Mouse (Mus musculus) heart, adult 10 weeks (tissue): ENCODE results near the gene Bpifb1. TPM values are rescaled to one million over a fixed set of nuclear protein-coding genes. Genes with fewer than 3 reads are reported as not detected.

ENCODE experiments used
- polyA plus RNA-seq: library from polyadenylated mRNA; stranded (reverse); fragments of 350-450 nt; fragmentation: Illumina TruSeq; extraction: RNeasy Lipid Tissue Mini Kit (QIAGEN cat#74804); gene quantifications from one replicate; pipeline ENCODE4 v1.2.3, GENCODE M21; 2014; ENCODE audit warnings: low read depth, low replicate concordance

The Bpifb1 gene
- not detected for polyA plus RNA-seq

GRCm38 (mm10) chr2:154190546-154191258 is at the start of gene Bpifb1:
TSS of gene Bpifb1 (plus strand) at chr2:154190818.

GRCm38 (mm10) chr2:154142580-154142979 is 48.0 kb upstream of the Bpifb1 start, which contains the start of gene Bpifa1:
TSS of gene Bpifa1 (plus strand) at chr2:154142880.

GRCm38 (mm10) chr2:154162307-154162706 is 28.3 kb upstream of the Bpifb1 start, which contains the start of gene Bpifa5:
TSS of gene Bpifa5 (plus strand) at chr2:154162607.

GRCm38 (mm10) chr2:154223265-154223916 is 32.8 kb downstream of the Bpifb1 start, which contains the start of gene Bpifb5:
TSS of gene Bpifb5 (plus strand) at chr2:154223742.

GRCm38 (mm10) chr2:154257554-154257953 is 66.9 kb downstream of the Bpifb1 start, which contains the start of gene Bpifb9a:
TSS of gene Bpifb9a (plus strand) at chr2:154257854.

Other genes starting within 250 kb of the Bpifb1 start
- not detected for gene Bpifa6, start 215.9 kb upstream of the Bpifb1 start, polyA plus RNA-seq
- not detected for gene Bpifa2, start 182.6 kb upstream of the Bpifb1 start, polyA plus RNA-seq
- not detected for gene Bpifa3, start 60.5 kb upstream of the Bpifb1 start, polyA plus RNA-seq
- not detected for gene Bpifa1, start 47.9 kb upstream of the Bpifb1 start, polyA plus RNA-seq
- not detected for gene Bpifa5, start 28.2 kb upstream of the Bpifb1 start, polyA plus RNA-seq
- not detected for gene Bpifb5, start 32.9 kb downstream of the Bpifb1 start, polyA plus RNA-seq
- gene Bpifb9a, start 67.0 kb downstream of the Bpifb1 start, polyA plus RNA-seq: not detected
- not detected for gene Bpifb9b, start 116.4 kb downstream of the Bpifb1 start, polyA plus RNA-seq
- gene Cdk5rap1, start 182.2 kb downstream of the Bpifb1 start, polyA plus RNA-seq: 14.2 TPM
- gene Snta1, start 217.3 kb downstream of the Bpifb1 start, polyA plus RNA-seq: 67.4 TPM
- 11.2 TPM for gene Cbfa2t2, start 245.7 kb downstream of the Bpifb1 start, polyA plus RNA-seq